Mouse (Mus musculus) liver, adult 2 months (tissue): ENCODE data around the gene Psmc3ip.

Experiments used
- CTCF ChIP-seq: fragments of 200-500 bp; IDR thresholded peaks from 2 replicates; pipeline ENCODE4 v1.5.1; 2011; ENCODE audit warnings: low read depth, low read length, control low read depth
- POLR2A ChIP-seq: fragments of 200-500 bp; IDR thresholded peaks from 2 replicates; pipeline ENCODE4 v1.6.1; 2011; ENCODE audit warnings: low read length, control low read depth; ENCODE audit not compliant: insufficient read depth; ENCODE audit errors: extremely low read depth

DNA sequence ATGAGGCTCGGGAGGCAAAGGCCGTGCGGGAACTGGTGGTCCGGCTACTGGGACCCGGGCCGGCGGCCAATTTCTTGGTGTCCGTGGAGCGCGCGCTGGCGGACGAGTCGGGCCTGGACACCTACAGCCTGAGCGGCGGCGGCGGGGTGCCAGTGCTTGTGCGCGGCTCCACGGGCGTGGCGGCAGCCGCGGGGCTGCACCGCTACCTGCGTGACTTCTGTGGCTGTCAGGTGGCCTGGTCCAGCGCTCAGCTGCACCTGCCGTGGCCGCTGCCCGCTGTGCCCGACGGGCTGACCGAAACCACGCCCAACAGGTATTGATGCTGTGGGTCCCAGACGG, 25.1 kb downstream of the Psmc3ip start:
- no peak for TF ChIP-seq CTCF
- TF ChIP-seq POLR2A, result no peak
